Mouse (Mus musculus) heart, embryonic 14.5 days (tissue): ENCODE data around the gene Crtam. TPM values are rescaled to one million over a fixed set of nuclear protein-coding genes. Genes with fewer than 3 reads are reported as not detected.

Source experiments
- ATAC-seq: fragments of 200-750 bp; cut with Nextera tagmentation; 2 replicates; pipeline ENCODE4 v1.8.0; 2017; ENCODE audit warnings: low read depth, moderate TSS enrichment; ENCODE audit not compliant: insufficient number of reproducible peaks, insufficient read depth, low FRiP score
- H3K27ac ChIP-seq, 2 experiments: fragments of 200-500 bp in 1 of 2; fragments of 300-500 bp in 1 of 2; sonication (generic) in 1 of 2; replicated peaks in 1 of 2; 2 replicates each; pipeline ENCODE4 v1.5.1; 2012 to 2014; ENCODE audit warnings: low read depth in 2 of 2, low read length in 2 of 2, control low read depth in 1 of 2, mild to moderate bottlenecking in 1 of 2, mixed read lengths in 1 of 2; ENCODE audit not compliant: control insufficient read depth in 1 of 2, insufficient read depth in 1 of 2
- H3K27me3 ChIP-seq: fragments of 300-500 bp; sonication (generic); 2 replicates; pipeline ENCODE4 v1.6.1; 2014; ENCODE audit warnings: mild to moderate bottlenecking, low read length, control low read depth; ENCODE audit not compliant: control insufficient read depth, insufficient read depth
- H3K36me3 ChIP-seq: fragments of 300-500 bp; sonication (generic); 2 replicates; pipeline ENCODE4 v1.6.1; 2014; ENCODE audit warnings: mild to moderate bottlenecking, control low read depth, low read length, mixed read lengths; ENCODE audit not compliant: control insufficient read depth, insufficient read depth
- H3K4me1 ChIP-seq, 2 experiments: fragments of 200-500 bp in 1 of 2; fragments of 300-500 bp in 1 of 2; sonication (generic) in 1 of 2; 2 replicates each; pipeline ENCODE4 v1.6.1; 2012 to 2014; ENCODE audit warnings: low read length in 2 of 2, control low read depth in 1 of 2, mixed read lengths in 1 of 2; ENCODE audit not compliant: control insufficient read depth in 2 of 2, insufficient read depth in 2 of 2
- H3K4me2 ChIP-seq: fragments of 300-500 bp; sonication (generic); 2 replicates; pipeline ENCODE4 v1.6.1; 2014; ENCODE audit warnings: mild to moderate bottlenecking, low read length
- H3K4me3 ChIP-seq, 2 experiments: fragments of 200-500 bp in 1 of 2; fragments of 300-500 bp in 1 of 2; sonication (generic) in 1 of 2; 2 replicates each; pipeline ENCODE4 v1.5.1; 2012 to 2014; ENCODE audit warnings: low read length in 2 of 2, mild to moderate bottlenecking in 2 of 2, control low read depth in 1 of 2, low read depth in 1 of 2, moderate library complexity in 1 of 2; ENCODE audit not compliant: control insufficient read depth in 1 of 2, insufficient read depth in 1 of 2
- H3K9ac ChIP-seq: fragments of 300-500 bp; sonication (generic); 2 replicates; pipeline ENCODE4 v1.6.1; 2014; ENCODE audit warnings: mild to moderate bottlenecking, low read length
- H3K9me3 ChIP-seq: fragments of 300-500 bp; sonication (generic); 2 replicates; pipeline ENCODE4 v1.6.1; 2016; ENCODE audit warnings: low read length, control low read depth; ENCODE audit not compliant: control insufficient read depth
- WGBS: fragments of 180-500 bp; shearing (Covaris S2); extraction: QIAGEN DNeasy Blood & Tissue Kit; methylation state at CpG from one replicate; pipeline ENCODE4 v1.1.7; 2014; 5-methylcytosine and 5-hydroxymethylcytosine counted together
- polyA plus RNA-seq: library from polyadenylated mRNA; unstranded; fragments of >200 nt; fragmentation: Nextera tagmentation; extraction: Ambion mirVana; gene quantifications from 2 replicates; pipeline ENCODE4 v1.2.1, GENCODE M21; 2014

The Crtam gene
- polyA plus RNA-seq, 1 experiment from 2014 or later = not detected

- Histone ChIP-seq H3K36me3 (no peaks in the 10 kb centered on the region), H3K4me1 (no peaks in the 10 kb centered on the region; a peak in 1 of 4 replicates), H3K9ac (no peak overlapping the region), H3K9me3 (no peaks in the 10 kb centered on the region), H3K27me3 (no peaks in the 10 kb centered on the region), H3K27ac (no peak overlapping the region), H3K4me2 (no peak overlapping the region), H3K4me3 (no peak overlapping the region)
- no peak for ATAC-seq
- WGBS = 66% methylated on average over 1 of the region's 1 CpGs
Observed at GRCm38 (mm10) chr9:41007785-41008184, 3.4 kb upstream of the Crtam start.

GRCm38 (mm10) chr9:40997116-40997779 is 7.2 kb downstream of the Crtam start:
- Histone ChIP-seq H3K4me2 (no peak overlapping the region), H3K27ac (no peak overlapping the region), H3K36me3 (no peaks in the 10 kb centered on the region), H3K27me3 (no peaks in the 10 kb centered on the region), H3K4me3 (no peak overlapping the region), H3K4me1 (no peaks in the 10 kb centered on the region), H3K9ac (no peak overlapping the region), H3K9me3 (no peaks in the 10 kb centered on the region)
- 76% methylated on average over 7 of the region's 7 CpGs for WGBS
- no peak for ATAC-seq

- no peak overlapping the region for H3K4me2 ChIP-seq
- no peak overlapping the region for H3K4me3 ChIP-seq
- H3K36me3 ChIP-seq = no peaks in the 10 kb centered on the region
- no peaks in the 10 kb centered on the region for H3K27me3 ChIP-seq
- no peaks in the 10 kb centered on the region for H3K4me1 ChIP-seq
- ATAC-seq = no peak
- 67% methylated on average over 5 of the region's 5 CpGs for WGBS
- no peaks in the 10 kb centered on the region for H3K9me3 ChIP-seq
- no peak overlapping the region for H3K9ac ChIP-seq
- no peak overlapping the region for H3K27ac ChIP-seq
Observed at GRCm38 (mm10) chr9:40994075-40994474, 10.4 kb downstream of the Crtam start.

- no peak overlapping the region for H3K27ac ChIP-seq
- H3K27me3 ChIP-seq = no peaks in the 10 kb centered on the region
- H3K36me3 ChIP-seq = no peaks in the 10 kb centered on the region
- H3K9me3 ChIP-seq = no peaks in the 10 kb centered on the region
- no peak for ATAC-seq
- no peak overlapping the region for H3K4me3 ChIP-seq
- no peak overlapping the region for H3K4me2 ChIP-seq
- no peaks in the 10 kb centered on the region for H3K4me1 ChIP-seq
- H3K9ac ChIP-seq = no peak overlapping the region
- WGBS = 84% methylated on average over 6 of the region's 6 CpGs
Observed at GRCm38 (mm10) chr9:40991511-40991910, 12.9 kb downstream of the Crtam start.

- H3K4me3 ChIP-seq = no peak overlapping the region
- no peaks in the 10 kb centered on the region for H3K4me1 ChIP-seq
- no peak for ATAC-seq
- no peak overlapping the region for H3K9ac ChIP-seq
- no peak overlapping the region for H3K27ac ChIP-seq
- H3K9me3 ChIP-seq = no peaks in the 10 kb centered on the region
- 40% methylated on average over 4 of the region's 4 CpGs for WGBS
- H3K4me2 ChIP-seq = no peak overlapping the region
- H3K36me3 ChIP-seq = no peaks in the 10 kb centered on the region
- no peaks in the 10 kb centered on the region for H3K27me3 ChIP-seq
Observed at GRCm38 (mm10) chr9:40989940-40990588, 14.4 kb downstream of the Crtam start.

GRCm38 (mm10) chr9:40984313-40984712 is 20.1 kb downstream of the Crtam start:
- H3K36me3 ChIP-seq = no peaks in the 10 kb centered on the region
- no peak overlapping the region for H3K27ac ChIP-seq
- H3K4me1 ChIP-seq = no peaks in the 10 kb centered on the region
- no peaks in the 10 kb centered on the region for H3K9me3 ChIP-seq
- no peak overlapping the region for H3K4me3 ChIP-seq
- no peak overlapping the region for H3K9ac ChIP-seq
- no peaks in the 10 kb centered on the region for H3K27me3 ChIP-seq
- ATAC-seq = no peak
- 69% methylated on average over 3 of the region's 3 CpGs for WGBS
- H3K4me2 ChIP-seq = no peak overlapping the region

GRCm38 (mm10) chr9:40983758-40984157 is 20.7 kb downstream of the Crtam start:
- Histone ChIP-seq H3K27ac (no peak overlapping the region), H3K36me3 (no peaks in the 10 kb centered on the region), H3K4me3 (no peak overlapping the region), H3K27me3 (no peaks in the 10 kb centered on the region), H3K9ac (no peak overlapping the region), H3K4me1 (no peaks in the 10 kb centered on the region), H3K9me3 (no peaks in the 10 kb centered on the region), H3K4me2 (no peak overlapping the region)
- 88% methylated on average over 3 of the region's 3 CpGs for WGBS
- no peak for ATAC-seq

- Histone ChIP-seq H3K36me3 (no peaks in the 10 kb centered on the region), H3K4me2 (no peak overlapping the region), H3K27me3 (no peaks in the 10 kb centered on the region), H3K4me3 (no peak overlapping the region), H3K9ac (no peak overlapping the region), H3K27ac (no peak overlapping the region), H3K4me1 (no peaks in the 10 kb centered on the region), H3K9me3 (no peaks in the 10 kb centered on the region)
- ATAC-seq = no peak
- 37% methylated on average over 6 of the region's 6 CpGs for WGBS
Observed at GRCm38 (mm10) chr9:40982480-40982879, 21.9 kb downstream of the Crtam start.
